Mouse (Mus musculus) spleen, adult 12 weeks (tissue): ENCODE results near the gene Atxn7l3.

Experiments
- DNase-seq: peaks from one replicate; pipeline ENCODE4 v3.0.0; 2022; ENCODE audit warnings: low spot score

Gene Atxn7l3

GRCm38 (mm10) chr11:102263211-102263610 lies 33.2 kb downstream of the Atxn7l3 start:
- DNase-seq, result no peak

- no peak for DNase-seq
Observed at GRCm38 (mm10) chr11:102258521-102258920, 37.9 kb downstream of the Atxn7l3 start.

GRCm38 (mm10) chr11:102258095-102258494 lies 38.3 kb downstream of the Atxn7l3 start:
- no peak for DNase-seq

GRCm38 (mm10) chr11:102257514-102257913 lies 38.9 kb downstream of the Atxn7l3 start:
- no peak for DNase-seq

- DNase-seq, result no peak
Observed at GRCm38 (mm10) chr11:102249351-102250090, 46.9 kb downstream of the Atxn7l3 start.

- peak; percentile 98 for DNase-seq
Observed at GRCm38 (mm10) chr11:102248630-102249230, 47.7 kb downstream of the Atxn7l3 start, which contains the start of gene BC030867. Gene BC030867 (plus strand): TSS chr11:102248882.

GRCm38 (mm10) chr11:102246871-102247270 lies 49.6 kb downstream of the Atxn7l3 start:
- DNase-seq, result no peak

GRCm38 (mm10) chr11:102246273-102246635 lies 50.2 kb downstream of the Atxn7l3 start:
- DNase-seq, result no peak

GRCm38 (mm10) chr11:102245581-102246272 lies 50.7 kb downstream of the Atxn7l3 start:
- no peak for DNase-seq

- DNase-seq, result no peak
Observed at GRCm38 (mm10) chr11:102244926-102245449, 51.4 kb downstream of the Atxn7l3 start.

- no peak for DNase-seq
Observed at GRCm38 (mm10) chr11:102241874-102242273, 54.6 kb downstream of the Atxn7l3 start.

- DNase-seq, result no peak
Observed at GRCm38 (mm10) chr11:102241246-102241645, 55.2 kb downstream of the Atxn7l3 start.

GRCm38 (mm10) chr11:102240636-102241035 lies 55.8 kb downstream of the Atxn7l3 start:
- DNase-seq, result no peak
